Mouse (Mus musculus) inflammation-experienced regulatory T-cells, adult 6 months (primary cell): ENCODE data around the gene Braf. TPM values are rescaled to one million over a fixed set of nuclear protein-coding genes. Genes with fewer than 3 reads are reported as not detected.
"Not testable (repeated sequence)": the region's sequence is repeated elsewhere in the genome, so short reads cannot be mapped to it uniquely, and the experiment has no call there.

Experiments
- ATAC-seq: one replicate; pipeline ENCODE4 v1.8.0; 2017
- polyA plus RNA-seq, 3 experiments: library from polyadenylated mRNA; unstranded; fragments of 100-300 nt; shearing (Covaris generic); gene quantifications; one replicate each; pipeline ENCODE4 v1.2.1; 2017

The Braf gene
- polyA plus RNA-seq: 10 to 100 TPM; 11.2 to 18.8 (median 18.2) TPM

- peak; percentile 87 for ATAC-seq
These were observed at the start of gene Braf for GRCm38 (mm10) chr6:39724866-39725711. Braf (minus strand) TSS chr6:39725463.

DNA sequence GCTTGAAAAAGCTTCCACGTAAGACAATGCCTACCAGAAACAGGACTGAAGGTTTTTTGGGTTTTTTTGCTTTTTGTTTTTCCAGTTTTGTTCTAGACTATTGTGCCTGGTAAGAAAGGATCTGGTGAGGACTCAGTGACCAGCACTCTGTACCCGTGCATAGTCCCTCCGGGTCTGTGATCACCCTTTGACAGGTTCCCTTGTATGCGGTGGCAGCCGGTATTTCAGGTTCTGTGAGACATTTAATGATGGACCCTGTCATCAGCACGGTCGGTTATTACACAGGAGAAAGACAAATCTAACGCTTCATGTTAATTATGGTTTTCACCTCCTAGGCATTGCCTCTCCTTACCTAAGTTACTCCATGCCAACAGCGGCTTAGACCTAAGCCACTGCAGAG lies 49.8 kb upstream of the Braf start:
- no peak for ATAC-seq

GRCm38 (mm10) chr6:39757229-39757628 lies 32.0 kb upstream of the Braf start:
- no peak for ATAC-seq

GRCm38 (mm10) chr6:39749881-39750280 lies 24.6 kb upstream of the Braf start:
- no peak for ATAC-seq

DNA sequence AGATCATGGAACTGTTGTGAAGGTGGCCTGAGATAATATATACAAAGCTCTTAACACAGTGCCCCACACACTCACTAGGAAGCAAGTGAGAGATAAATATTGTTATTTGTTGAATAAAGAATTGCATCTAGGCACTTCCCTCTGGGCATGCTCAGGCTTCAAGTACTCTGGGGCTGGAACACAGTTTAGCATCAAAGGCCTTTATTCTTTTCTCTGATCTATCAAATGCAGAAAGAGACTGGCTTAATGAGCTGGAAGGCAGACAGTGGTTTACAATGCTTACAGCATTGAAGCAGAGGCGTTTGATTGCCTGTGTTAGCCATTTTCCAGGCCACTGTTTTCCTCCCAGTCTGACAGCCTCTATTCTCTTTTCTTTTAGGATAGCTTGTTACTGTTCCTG lies 21.8 kb upstream of the Braf start:
- no peak for ATAC-seq

GRCm38 (mm10) chr6:39745456-39745855 lies 20.2 kb upstream of the Braf start:
- no peak for ATAC-seq

GRCm38 (mm10) chr6:39739698-39740097 lies 14.4 kb upstream of the Braf start:
- not testable (repeated sequence) for ATAC-seq

DNA sequence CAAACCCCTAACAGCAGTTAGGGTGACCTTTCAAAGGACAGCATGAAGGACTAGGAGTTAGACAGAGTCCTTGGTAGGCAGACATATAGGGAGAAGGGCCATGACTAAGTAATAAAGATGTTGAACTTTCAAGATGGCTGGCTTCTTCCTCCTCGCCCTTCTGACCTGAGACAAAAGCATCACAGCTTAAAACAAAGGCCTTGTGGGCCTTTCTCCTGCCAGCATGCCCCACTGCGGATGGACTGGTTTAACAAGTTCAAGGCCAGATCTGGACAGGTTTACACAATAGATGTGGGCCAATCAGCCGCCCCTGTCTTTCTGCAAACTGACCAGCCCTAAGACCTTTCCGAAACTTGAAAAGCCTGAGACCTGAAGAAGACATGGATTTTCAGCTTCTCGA lies 2.8 kb upstream of the Braf start:
- no peak for ATAC-seq

GRCm38 (mm10) chr6:39726149-39726548 lies 886 bp upstream of the Braf start:
- no peak for ATAC-seq

- peak; percentile 26 for ATAC-seq
These were observed 759 bp downstream of the Braf start for GRCm38 (mm10) chr6:39724542-39724865.

GRCm38 (mm10) chr6:39724071-39724470 lies 1.2 kb downstream of the Braf start:
- ATAC-seq: no peak

DNA sequence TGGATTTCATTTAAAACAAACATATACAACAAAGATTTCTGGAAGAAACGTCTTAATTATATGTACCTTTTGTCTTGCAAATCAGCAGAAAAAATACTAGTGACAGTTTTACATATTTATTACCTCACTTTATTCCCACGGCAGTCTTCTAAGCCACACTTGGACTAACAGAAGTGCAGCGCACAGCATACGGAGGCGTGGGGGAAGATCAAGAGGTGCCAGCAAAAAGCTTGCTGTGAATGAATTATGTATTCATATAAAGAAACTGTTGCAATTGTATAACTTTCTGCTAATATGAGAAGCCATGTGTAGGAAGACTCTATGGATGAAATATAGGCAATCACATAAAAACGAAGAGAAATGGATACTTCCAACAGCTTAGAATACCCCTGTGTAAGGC lies 6.7 kb downstream of the Braf start:
- no peak for ATAC-seq

DNA sequence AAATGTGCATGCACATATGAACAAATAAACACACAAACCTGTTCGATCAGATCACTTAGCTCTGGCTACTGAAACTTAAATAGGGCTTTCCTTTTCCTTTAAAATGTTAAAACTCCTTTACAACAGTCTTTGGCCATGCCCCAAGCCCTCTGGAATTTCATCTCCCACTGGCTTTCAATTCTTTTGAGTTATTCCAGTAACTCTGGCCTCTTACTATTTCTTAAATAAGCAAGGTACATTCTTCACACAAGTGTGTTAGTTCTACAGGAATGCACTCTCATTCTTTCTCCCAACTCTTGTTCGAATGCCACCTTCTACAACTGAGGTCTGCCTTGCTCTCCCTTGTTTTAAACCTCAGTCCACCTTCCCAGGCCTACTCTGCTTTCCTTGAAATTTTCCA lies 8.2 kb downstream of the Braf start:
- no peak for ATAC-seq

- peak; percentile 64 for ATAC-seq
These were observed 10.9 kb downstream of the Braf start for GRCm38 (mm10) chr6:39714341-39714740.

GRCm38 (mm10) chr6:39713399-39713798 lies 11.9 kb downstream of the Braf start:
- ATAC-seq: no peak

- no peak for ATAC-seq
These were observed 19.6 kb downstream of the Braf start for GRCm38 (mm10) chr6:39705625-39706024.

DNA sequence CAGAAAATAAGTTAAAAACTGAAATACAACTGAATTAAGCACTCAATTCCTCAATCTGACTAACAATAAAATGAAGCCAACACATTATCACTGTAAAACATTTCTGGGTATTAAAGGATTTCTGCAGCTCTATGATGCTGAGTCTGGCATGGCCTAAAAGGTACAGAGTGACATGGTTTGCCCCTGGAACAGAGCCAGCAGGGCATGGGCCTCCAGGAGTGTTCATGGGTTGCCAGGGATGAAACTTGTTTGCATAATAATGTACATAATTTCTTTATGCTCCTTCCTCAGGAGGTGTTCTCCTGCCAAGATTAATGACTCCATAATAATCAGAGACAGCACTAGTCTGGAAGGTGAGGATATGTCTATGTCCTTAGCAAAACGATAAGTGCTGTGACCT lies 32.1 kb downstream of the Braf start:
- no peak for ATAC-seq

DNA sequence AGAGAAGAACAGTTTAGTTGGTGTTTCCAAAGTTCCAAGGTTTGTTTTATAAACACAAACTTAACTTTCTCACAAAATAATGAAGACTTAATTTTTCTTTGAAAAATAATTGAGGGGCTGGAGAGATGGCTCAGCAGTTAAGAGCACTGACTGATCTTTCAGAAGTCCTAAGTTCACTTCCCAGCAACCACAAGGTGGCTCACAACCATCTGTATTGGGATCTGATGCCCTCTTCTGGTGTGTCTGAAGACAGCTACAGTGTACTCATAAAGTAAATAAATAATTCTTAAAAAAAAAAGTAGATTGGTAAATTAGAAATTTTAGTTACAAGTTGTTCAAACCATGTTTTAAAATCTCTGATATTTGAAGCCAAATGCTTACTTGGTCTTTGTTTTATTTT lies 38.4 kb downstream of the Braf start:
- ATAC-seq: not testable (repeated sequence)

DNA sequence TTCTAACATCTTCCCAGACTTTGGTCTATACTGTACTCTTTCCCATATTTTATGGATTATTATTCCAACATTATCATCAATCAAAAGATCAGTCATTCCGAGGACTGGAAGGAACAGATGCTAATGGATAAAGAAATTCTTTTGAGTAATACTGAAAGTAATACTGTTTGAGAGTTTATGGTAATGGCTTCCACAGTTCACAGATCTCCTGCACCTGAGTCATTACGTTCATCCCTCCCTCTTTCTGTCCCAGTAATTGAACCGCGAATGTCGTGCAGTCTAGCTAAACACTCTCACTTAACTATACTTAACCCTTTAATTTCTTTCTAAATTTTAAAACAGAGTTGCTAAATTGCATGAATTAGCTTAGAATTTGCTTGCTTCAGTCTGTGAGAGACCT lies 43.5 kb downstream of the Braf start:
- no peak for ATAC-seq

- ATAC-seq: no peak
These were observed 44.7 kb downstream of the Braf start for GRCm38 (mm10) chr6:39680524-39680923.

GRCm38 (mm10) chr6:39678241-39678640 lies 47.0 kb downstream of the Braf start:
- no peak for ATAC-seq

GRCm38 (mm10) chr6:39675081-39675480 lies 50.2 kb downstream of the Braf start:
- no peak for ATAC-seq

- no peak for ATAC-seq
These were observed 114.0 kb downstream of the Braf start for GRCm38 (mm10) chr6:39611296-39611695.

DNA sequence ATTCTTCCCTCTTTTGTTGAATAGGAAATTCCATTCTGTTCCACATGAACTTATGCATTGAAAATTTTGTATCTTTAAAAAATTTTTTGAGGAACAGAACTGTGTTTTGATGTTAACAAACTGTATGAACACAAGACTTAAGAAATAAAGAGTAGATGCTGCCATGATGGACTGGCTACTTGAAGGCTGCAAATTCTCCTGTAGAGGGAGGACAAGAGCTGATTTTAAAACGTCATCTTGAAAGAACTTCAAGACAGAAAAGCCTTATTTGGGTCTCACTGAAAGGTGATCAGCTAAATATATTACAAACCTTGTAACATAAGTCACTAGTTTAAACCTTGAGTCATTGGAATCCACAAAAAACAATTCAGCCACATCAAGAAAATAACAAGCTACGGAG lies 115.1 kb downstream of the Braf start:
- no peak for ATAC-seq

DNA sequence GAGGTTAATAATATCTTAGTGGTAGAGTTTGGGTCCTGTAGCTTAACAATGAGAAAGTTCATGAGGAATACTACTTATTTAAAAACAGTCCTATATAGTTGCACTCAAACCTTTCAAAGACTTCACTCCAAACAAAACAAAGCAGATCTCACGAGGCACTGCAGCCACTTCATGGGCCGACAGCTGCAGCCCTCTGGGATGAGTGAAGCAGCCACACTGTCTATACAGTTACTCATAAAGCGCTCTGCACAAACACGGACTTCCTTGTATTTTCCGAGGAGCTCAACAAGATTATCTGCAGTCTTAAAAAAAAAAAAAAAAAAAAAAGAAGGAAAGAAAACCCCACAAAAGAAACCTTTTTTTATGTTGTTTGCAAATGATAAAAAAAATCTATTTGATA lies 117.9 kb downstream of the Braf start:
- no peak for ATAC-seq
